Mouse (Mus musculus) E14TG2a.4 (cell line): ENCODE data around the gene Il9r.

ENCODE experiments used
- H3K27me3 ChIP-seq: 2 replicates; pipeline ENCODE4 v1.6.1; 2014; ENCODE audit warnings: low read length, control low read depth; ENCODE audit not compliant: insufficient read depth
- H3K36me3 ChIP-seq: 2 replicates; pipeline ENCODE4 v1.6.1; 2014; ENCODE audit warnings: low read length, control low read depth; ENCODE audit not compliant: insufficient read depth
- H3K4me1 ChIP-seq: replicated peaks from 2 replicates; pipeline ENCODE4 v1.6.1; 2014; ENCODE audit warnings: low read depth, low read length, control low read depth
- H3K4me3 ChIP-seq: replicated peaks from 2 replicates; pipeline ENCODE4 v1.5.1; 2014; ENCODE audit warnings: mild to moderate bottlenecking, low read length
- H3K9me3 ChIP-seq: 2 replicates; pipeline ENCODE4 v1.6.1; 2014; ENCODE audit warnings: low read length, control low read depth
- CTCF ChIP-seq: conservative IDR thresholded peaks from 2 replicates; pipeline ENCODE4 v1.5.1; 2014; ENCODE audit warnings: low read length
- NANOG ChIP-seq: IDR thresholded peaks from 2 replicates; pipeline ENCODE4 v1.6.1; 2014; ENCODE audit warnings: borderline replicate concordance, low read length, mixed read lengths
- POU5F1 ChIP-seq: IDR thresholded peaks from 2 replicates; pipeline ENCODE4 v1.6.1; 2014; ENCODE audit warnings: low read length, borderline replicate concordance

Gene Il9r

DNA sequence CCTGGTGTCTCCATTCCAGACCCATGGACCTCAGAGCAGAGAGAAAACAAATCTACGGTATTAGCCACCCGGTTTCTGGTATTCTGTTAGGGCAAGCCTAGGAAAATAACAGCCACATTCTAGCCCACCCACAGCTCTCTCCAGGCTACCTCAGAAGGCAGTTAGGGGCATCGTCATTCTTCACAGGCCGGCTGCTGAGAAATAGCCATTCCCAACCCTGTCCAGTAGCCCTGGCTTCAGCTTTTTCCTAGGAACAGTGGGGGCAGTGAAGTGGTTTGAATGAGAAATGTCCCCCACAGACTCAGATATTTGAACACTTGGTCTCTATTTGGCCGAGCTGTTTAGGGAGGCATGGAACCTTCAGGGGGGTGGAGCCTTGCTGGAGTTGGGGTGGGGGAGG, 10.6 kb downstream of the Il9r start:
- peaks cover 32% of the 10 kb centered on the region for H3K4me1 ChIP-seq
- no peak overlapping the region for H3K4me3 ChIP-seq
- H3K9me3 ChIP-seq = no peaks in the 10 kb centered on the region
- peaks cover 20% of the 10 kb centered on the region for H3K27me3 ChIP-seq
- no peaks in the 10 kb centered on the region for H3K36me3 ChIP-seq
- TF ChIP-seq POU5F1 = no peak
- no peak for TF ChIP-seq NANOG
- no peak for TF ChIP-seq CTCF

DNA sequence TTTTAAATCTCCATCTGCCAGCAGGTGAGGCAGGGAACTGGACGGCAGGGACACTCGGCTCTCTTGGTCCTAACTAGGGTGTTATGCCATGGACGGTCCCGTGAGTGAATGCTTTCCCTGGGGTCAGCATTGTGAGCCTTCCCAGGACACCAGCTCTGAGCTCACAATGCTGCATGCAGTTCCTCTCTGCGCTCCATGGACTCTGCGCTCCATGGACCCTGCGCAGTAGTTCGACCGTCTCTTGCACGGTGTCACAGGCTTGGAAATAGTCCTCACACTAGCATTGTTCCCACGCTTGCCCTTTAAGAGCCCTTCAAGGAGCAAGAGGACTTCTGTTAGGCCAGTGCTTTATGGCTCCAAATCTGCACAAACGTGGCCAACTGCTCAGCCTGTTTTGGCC, 11.2 kb downstream of the Il9r start:
- peaks cover 27% of the 10 kb centered on the region for H3K4me1 ChIP-seq
- TF ChIP-seq NANOG (no peak), CTCF (no peak), POU5F1 (no peak)
- no peak overlapping the region for H3K4me3 ChIP-seq
- no peaks in the 10 kb centered on the region for H3K9me3 ChIP-seq
- no peaks in the 10 kb centered on the region for H3K36me3 ChIP-seq
- H3K27me3 ChIP-seq = peaks cover 18% of the 10 kb centered on the region

DNA sequence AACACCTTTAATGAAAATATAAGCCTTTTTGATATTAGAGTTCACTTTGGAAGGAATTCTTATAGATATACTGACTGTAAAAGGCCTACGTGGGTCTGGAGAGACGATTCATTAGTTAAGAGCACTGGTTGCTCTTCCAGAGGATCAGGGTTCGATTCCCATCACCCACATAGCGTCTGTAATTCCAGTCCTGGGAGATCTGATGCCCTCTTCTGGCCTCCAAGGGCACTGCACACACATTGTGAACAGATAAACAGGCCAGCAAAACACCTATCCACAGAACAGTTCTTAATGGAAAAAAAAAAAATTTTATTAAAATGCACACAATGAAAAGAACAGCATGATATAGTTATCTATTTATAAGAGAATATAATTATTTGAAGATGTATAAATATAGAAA, 12.8 kb downstream of the Il9r start:
- no peaks in the 10 kb centered on the region for H3K36me3 ChIP-seq

DNA sequence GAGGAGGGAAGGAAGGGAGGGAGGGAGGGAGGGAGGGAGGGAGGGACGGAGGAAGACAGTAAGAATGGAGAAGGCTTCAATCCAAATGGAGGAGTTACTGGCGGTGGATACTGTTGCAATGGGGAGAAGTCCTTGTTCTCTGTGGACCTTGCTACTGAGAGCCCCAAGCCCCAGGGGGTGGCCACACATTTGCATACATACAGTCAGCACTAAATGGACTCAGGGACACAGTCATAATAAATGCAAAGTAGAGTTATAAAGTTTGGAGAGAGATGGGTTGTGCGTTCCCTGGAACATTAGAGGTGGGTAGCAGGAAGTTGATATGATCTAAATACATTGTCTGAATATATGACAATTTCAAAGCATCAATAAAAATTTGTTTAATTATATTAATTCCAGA, 14.0 kb downstream of the Il9r start:
- TF ChIP-seq NANOG (no peak), CTCF (no peak), POU5F1 (no peak)
- no peaks in the 10 kb centered on the region for H3K9me3 ChIP-seq
- H3K4me1 ChIP-seq = peaks cover 20% of the 10 kb centered on the region
- no peaks in the 10 kb centered on the region for H3K36me3 ChIP-seq
- H3K4me3 ChIP-seq = no peak overlapping the region
- peaks cover 12% of the 10 kb centered on the region; the same call in 1 of the 2 replicates for H3K27me3 ChIP-seq

More for the DNA sequence above, 12.8 kb downstream of the Il9r start:
- Histone ChIP-seq H3K9me3 (no peaks in the 10 kb centered on the region), H3K4me1 (peaks cover 22% of the 10 kb centered on the region), H3K4me3 (no peak overlapping the region), H3K27me3 (peaks cover 14% of the 10 kb centered on the region)
- TF ChIP-seq POU5F1 (no peak), CTCF (peak; percentile 68)

GRCm38 (mm10) chr11:32184469-32184868, 15.6 kb downstream of the Il9r start:
- Histone ChIP-seq H3K9me3 (no peaks in the 10 kb centered on the region), H3K4me3 (no peak overlapping the region), H3K4me1 (peaks cover 4% of the 10 kb centered on the region), H3K27me3 (0 out of 2 replicates have a peak, but pooled peaks cover 4% of the 10 kb centered on the region), H3K36me3 (no peaks in the 10 kb centered on the region)
- TF ChIP-seq POU5F1 (no peak), CTCF (no peak), NANOG (no peak)

DNA sequence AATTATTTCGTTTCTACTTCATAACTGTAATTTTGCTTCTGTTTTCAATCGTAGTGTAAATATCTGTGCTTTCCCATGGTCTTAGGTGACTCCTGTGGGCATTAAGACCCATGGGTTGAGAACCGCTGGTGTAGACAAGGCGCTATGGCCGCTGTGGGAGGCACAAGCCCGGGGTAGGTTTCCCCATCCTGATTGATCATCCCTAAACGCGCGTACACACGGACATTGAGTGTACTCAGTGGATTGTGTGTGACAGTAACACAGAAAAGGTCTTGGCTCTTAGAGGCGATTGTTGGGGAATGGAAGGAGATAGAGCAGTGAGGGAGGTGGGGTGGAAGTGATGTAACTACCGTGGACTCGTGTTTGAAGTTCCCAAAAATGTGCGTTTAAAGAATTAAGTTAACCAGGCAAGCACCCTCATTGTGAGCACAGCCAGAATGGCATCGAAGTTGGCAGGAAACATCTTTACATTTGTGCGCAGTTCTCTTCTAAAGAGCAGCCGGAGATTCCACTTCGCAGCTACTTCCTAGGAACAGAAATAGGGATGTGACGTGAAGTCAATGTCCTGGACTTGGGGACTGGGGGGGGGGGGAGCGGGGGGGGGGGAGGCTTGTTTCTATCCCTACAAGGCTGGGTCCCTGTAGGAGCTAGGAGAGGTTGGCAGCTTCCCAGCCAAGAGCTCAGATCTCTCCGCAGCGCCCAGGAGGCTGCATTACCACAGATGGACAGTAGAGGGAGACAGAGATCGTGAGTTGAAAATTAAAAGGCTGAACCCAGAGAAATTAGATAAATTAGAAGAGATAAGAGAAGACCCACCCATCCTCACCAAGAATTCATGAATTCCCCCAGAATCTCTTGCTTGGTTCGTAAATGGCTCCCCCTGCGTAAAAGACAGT, 17.9 kb downstream of the Il9r start:
- H3K9me3 ChIP-seq = peaks cover 4% of the 10 kb centered on the region
- H3K4me3 ChIP-seq = no peak overlapping the region
- no peaks in the 10 kb centered on the region for H3K36me3 ChIP-seq
- 0 out of 2 replicates have a peak, but pooled peaks cover 4% of the 10 kb centered on the region for H3K27me3 ChIP-seq
- TF ChIP-seq NANOG (no peak), POU5F1 (no peak), CTCF (peak; percentile 96)
- H3K4me1 ChIP-seq = 0 out of 2 replicates have a peak, but pooled peaks cover 2% of the 10 kb centered on the region

DNA sequence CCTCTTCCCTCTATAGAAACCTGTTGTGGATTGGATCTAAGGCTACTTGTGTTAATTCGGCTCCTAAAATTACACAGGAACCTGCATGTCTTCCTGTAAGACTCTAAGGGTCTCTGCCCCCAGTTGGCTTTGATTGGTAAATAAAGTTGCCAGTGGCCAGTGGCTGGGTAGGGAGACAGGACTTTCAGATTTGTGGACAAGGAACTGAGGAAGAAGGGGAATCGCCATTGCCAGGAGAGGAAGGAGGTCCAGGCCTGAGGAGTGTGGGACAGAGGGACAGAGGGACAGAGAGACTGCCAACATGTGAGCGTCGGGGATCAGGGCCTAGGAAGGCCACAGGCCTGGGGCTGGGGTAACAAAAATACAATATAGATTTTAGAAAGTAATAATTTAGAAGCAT, 18.8 kb downstream of the Il9r start:
- H3K9me3 ChIP-seq = peaks cover 4% of the 10 kb centered on the region
- H3K27me3 ChIP-seq = 0 out of 2 replicates have a peak, but pooled peaks cover 4% of the 10 kb centered on the region
- TF ChIP-seq CTCF = no peak
- no peak for TF ChIP-seq POU5F1
- no peak for TF ChIP-seq NANOG
- H3K4me3 ChIP-seq = no peak overlapping the region
- H3K4me1 ChIP-seq = 0 out of 2 replicates have a peak, but pooled peaks cover 2% of the 10 kb centered on the region
- no peaks in the 10 kb centered on the region for H3K36me3 ChIP-seq

DNA sequence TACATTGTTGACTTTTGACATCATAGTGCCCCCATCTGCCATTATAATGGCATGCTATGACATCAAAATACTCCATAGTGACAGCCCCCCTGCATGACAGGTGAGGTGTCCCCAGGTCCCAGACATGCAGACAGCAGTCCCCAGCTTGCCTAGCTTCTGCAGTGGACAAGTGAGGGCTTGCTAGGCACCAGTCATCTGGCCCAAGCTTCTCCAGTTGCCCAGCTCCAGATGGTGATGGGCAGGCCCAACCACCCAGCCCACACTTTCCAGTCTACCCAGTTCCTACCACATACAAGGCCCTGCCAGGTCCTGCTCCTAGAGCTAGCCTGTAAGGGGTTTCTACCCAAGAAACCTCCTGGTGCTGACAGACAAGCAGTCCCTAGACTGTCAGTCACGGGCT, 21.6 kb downstream of the Il9r start:
- TF ChIP-seq POU5F1 (no peak), CTCF (no peak)
- no peaks in the 10 kb centered on the region for H3K4me1 ChIP-seq
- H3K27me3 ChIP-seq = 0 out of 2 replicates have a peak, but pooled peaks cover 4% of the 10 kb centered on the region
- peaks cover 4% of the 10 kb centered on the region for H3K9me3 ChIP-seq
- H3K36me3 ChIP-seq = no peaks in the 10 kb centered on the region
- no peak overlapping the region for H3K4me3 ChIP-seq

DNA sequence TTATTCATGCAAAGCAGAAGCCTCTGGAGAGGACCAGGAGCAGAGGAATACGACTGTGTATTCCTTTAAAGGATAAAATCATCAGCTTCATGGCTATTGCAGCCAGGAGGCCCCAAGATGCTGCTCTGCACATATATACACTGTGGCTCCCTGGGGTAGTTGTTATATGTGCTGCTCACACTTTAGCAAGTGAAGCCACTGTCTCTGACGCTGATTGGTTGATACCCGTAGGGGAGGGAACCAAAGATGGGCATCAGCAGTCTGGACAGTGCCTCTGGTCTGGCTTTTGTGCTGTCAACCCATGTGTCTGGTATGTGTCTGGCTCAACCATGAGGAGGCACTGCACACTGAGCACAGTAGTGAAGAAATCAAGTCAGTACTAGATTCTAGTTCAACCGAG, 33.4 kb downstream of the Il9r start:
- peaks cover 27% of the 10 kb centered on the region for H3K27me3 ChIP-seq
- H3K4me1 ChIP-seq = peaks cover 8% of the 10 kb centered on the region
- no peak overlapping the region for H3K4me3 ChIP-seq
- no peaks in the 10 kb centered on the region for H3K9me3 ChIP-seq
- no peaks in the 10 kb centered on the region for H3K36me3 ChIP-seq
- TF ChIP-seq CTCF = no peak
- TF ChIP-seq NANOG = no peak
- no peak for TF ChIP-seq POU5F1
